Mouse (Mus musculus): ENCODE results near the gene Lingo4. TPM values are rescaled to one million over a fixed set of nuclear protein-coding genes. Genes with fewer than 3 reads are reported as not detected.

Gene Lingo4
- polyA plus RNA-seq, 1 experiment from 2014 or later: 0.46 TPM

DNA sequence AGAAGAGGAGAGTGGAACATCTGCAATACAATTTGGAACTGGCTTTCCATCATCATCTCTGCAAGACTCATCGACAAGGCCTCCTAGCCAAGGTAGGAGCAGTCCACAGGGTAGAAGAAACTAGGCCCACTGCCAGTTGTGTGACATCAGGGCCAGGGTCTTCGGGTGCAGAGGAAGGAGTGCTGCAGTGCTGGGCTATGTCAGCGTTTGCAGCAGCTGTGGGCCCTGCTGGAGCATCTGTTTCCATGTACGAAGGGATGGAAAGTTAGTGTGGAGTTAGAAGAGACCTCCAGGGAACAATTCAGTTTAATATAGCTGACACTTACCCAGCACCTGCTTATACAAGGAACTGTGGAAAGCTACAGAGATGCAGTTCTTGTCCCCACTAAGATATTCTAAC is 5.3 kb upstream of the Lingo4 start:
- no peak overlapping the region for H3K4me3 ChIP-seq (ENCODE audit: low read length)
- peaks cover 12% of the 10 kb centered on the region for H3K27me3 ChIP-seq (ENCODE audit: control insufficient read depth, insufficient read depth, low read length)
- H3K27ac ChIP-seq (ENCODE audit: low read length): no peak overlapping the region
- H3K4me1 ChIP-seq (ENCODE audit: control insufficient read depth, insufficient read depth, low read length): no peaks in the 10 kb centered on the region
- H3K9ac ChIP-seq (ENCODE audit: low read length): no peak overlapping the region
- H3K4me2 ChIP-seq (ENCODE audit: low read depth, low read length): no peak overlapping the region
- WGBS: 64% methylated on average over 4 of the region's 4 CpGs
- H3K36me3 ChIP-seq (ENCODE audit: control insufficient read depth, insufficient read depth): no peaks in the 10 kb centered on the region
- no peak for ATAC-seq (replicated peaks; ENCODE audit: extremely low read depth, insufficient read depth, low FRiP score)
- H3K9me3 ChIP-seq (replicated peaks; ENCODE audit: control insufficient read depth, low read length): no peaks in the 10 kb centered on the region

DNA sequence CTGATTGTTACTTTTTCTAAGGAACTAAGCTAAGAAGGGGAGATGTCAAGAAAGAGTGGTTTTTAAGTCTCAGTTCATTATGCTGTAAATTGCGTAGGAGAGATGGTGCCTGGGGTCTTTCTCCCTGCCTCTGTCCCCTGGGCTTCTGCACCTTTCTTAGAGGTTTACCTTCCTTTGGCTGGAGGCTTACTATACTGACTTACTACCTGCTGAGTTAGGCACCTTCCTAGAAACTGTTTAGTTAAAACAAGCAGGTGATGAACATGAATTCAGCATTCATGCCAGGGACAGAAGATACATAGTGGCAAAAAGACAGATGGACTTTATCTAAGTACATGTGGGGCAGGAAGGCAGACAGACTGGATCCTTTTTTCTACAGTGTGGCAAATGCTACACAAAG is 2.0 kb upstream of the Lingo4 start:
- ATAC-seq (replicated peaks; ENCODE audit: extremely low read depth, insufficient read depth, low FRiP score): no peak
- Histone ChIP-seq H3K27me3 (ENCODE audit: control insufficient read depth, insufficient read depth, low read length) (peaks cover 28% of the 10 kb centered on the region), H3K4me1 (ENCODE audit: control insufficient read depth, insufficient read depth, low read length) (peaks cover 2% of the 10 kb centered on the region; the same call in 1 of the 2 replicates), H3K4me3 (ENCODE audit: low read length) (no peak overlapping the region), H3K9ac (ENCODE audit: low read length) (no peak overlapping the region), H3K9me3 (replicated peaks; ENCODE audit: control insufficient read depth, low read length) (no peaks in the 10 kb centered on the region), H3K27ac (ENCODE audit: low read length) (no peak overlapping the region), H3K4me2 (ENCODE audit: low read depth, low read length) (no peak overlapping the region), H3K36me3 (ENCODE audit: control insufficient read depth, insufficient read depth) (no peaks in the 10 kb centered on the region)
- 72% methylated on average over 1 of the region's 1 CpGs for WGBS

DNA sequence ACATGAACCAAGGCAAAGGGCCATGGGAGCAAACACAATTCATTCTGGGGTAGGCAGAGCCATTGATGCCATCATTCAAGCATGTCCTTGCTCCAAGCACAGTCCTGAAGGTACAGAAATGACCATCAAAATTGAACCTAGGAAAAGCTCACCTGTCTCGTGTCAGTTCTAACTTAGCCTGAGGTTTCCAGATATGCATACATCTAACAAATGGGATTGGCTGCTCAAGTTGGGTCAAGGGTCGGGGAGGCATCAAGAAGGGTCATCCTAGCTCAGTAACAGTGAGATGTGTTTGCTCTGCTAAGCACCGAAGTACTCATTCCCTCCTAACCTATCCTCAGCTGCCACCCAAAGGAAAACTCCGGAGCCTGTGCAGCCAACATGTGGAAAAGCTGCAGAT is 1.5 kb upstream of the Lingo4 start:
- Histone ChIP-seq H3K27me3 (ENCODE audit: control insufficient read depth, insufficient read depth, low read length) (peaks cover 32% of the 10 kb centered on the region), H3K9me3 (replicated peaks; ENCODE audit: control insufficient read depth, low read length) (no peaks in the 10 kb centered on the region), H3K9ac (ENCODE audit: low read length) (no peak overlapping the region), H3K4me1 (ENCODE audit: control insufficient read depth, insufficient read depth, low read length) (peaks cover 2% of the 10 kb centered on the region; the same call in 1 of the 2 replicates), H3K4me3 (ENCODE audit: low read length) (no peak overlapping the region), H3K4me2 (ENCODE audit: low read depth, low read length) (no peak overlapping the region), H3K27ac (ENCODE audit: low read length) (no peak overlapping the region), H3K36me3 (ENCODE audit: control insufficient read depth, insufficient read depth) (no peaks in the 10 kb centered on the region)
- 69% methylated on average over 4 of the region's 4 CpGs for WGBS
- ATAC-seq (replicated peaks; ENCODE audit: extremely low read depth, insufficient read depth, low FRiP score): no peak

DNA sequence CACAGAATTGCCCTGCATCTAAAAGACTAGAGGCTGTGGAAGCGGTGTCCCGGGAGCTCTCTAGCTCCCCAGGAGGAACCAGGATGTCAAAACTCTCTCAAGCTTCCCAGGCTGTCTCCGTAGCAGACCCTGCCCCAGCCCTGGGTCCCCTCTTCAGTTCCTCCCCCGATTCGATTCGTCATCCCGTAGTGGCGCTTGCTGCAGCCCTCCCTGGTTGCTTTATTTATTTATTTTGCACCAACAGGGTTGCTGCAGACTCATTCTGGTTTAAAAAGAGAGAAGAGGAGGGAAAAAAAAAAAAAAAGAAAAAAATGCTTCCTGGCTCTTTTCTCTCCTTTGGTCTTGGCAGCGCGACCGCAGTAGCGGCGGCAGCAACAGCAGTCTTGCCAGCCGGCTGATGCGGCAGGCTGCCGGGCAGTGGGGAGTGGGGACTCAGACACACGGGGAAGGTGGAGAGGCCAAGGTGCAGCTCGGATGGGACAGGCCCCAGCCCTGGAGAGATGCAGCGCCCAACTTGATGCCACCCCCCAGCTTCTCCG is 695 bp downstream of the Lingo4 start:
- Histone ChIP-seq H3K4me3 (ENCODE audit: low read length) (peak overlapping the region; percentile 41), H3K36me3 (ENCODE audit: control insufficient read depth, insufficient read depth) (no peaks in the 10 kb centered on the region), H3K9me3 (replicated peaks; ENCODE audit: control insufficient read depth, low read length) (no peaks in the 10 kb centered on the region), H3K27ac (ENCODE audit: low read length) (no peak overlapping the region), H3K4me2 (ENCODE audit: low read depth, low read length) (peak overlapping the region; percentile 66), H3K4me1 (ENCODE audit: control insufficient read depth, insufficient read depth, low read length) (peaks cover 2% of the 10 kb centered on the region; the same call in 1 of the 2 replicates), H3K9ac (ENCODE audit: low read length) (peak overlapping the region; percentile 45), H3K27me3 (ENCODE audit: control insufficient read depth, insufficient read depth, low read length) (peaks cover 45% of the 10 kb centered on the region)
- ATAC-seq (replicated peaks; ENCODE audit: extremely low read depth, insufficient read depth, low FRiP score): no peak
- 2% methylated on average over 20 of the region's 20 CpGs for WGBS

DNA sequence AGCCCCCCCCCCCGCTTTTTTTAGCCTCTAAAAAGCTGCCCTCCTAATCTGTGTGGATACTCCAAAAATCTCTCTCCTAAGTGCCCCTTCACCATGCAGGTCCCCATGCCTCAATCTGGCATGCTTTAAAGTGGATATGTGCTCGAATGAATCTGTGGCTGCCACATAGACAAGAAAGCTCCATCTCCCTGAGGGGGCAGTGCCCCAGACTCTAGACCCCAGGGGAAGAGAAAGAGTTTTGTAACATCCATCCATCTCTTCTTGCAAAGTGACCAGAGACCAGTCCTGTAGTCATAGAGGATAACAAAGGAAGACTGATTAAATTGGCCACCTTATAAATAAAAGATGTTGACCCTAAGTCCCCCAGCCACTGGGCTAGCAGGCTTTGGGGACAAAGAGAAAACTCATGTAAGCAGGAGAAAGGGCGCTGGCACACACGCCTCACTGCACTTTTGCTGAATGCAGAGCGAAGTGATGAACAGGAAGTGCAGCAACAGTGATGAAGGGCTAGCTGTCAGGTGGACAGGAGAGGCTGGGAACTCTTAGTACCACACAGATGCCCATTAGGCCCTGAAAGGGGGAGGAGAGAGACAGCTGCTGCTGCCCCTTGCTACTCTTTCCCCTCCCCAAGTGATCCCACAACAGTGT is 1.5 kb downstream of the Lingo4 start:
- no peak for ATAC-seq (replicated peaks; ENCODE audit: extremely low read depth, insufficient read depth, low FRiP score)
- 41% methylated on average over 5 of the region's 5 CpGs for WGBS
- Histone ChIP-seq H3K9ac (ENCODE audit: low read length) (no peak overlapping the region), H3K4me3 (ENCODE audit: low read length) (no peak overlapping the region), H3K4me2 (ENCODE audit: low read depth, low read length) (no peak overlapping the region), H3K27me3 (ENCODE audit: control insufficient read depth, insufficient read depth, low read length) (peaks cover 45% of the 10 kb centered on the region), H3K27ac (ENCODE audit: low read length) (no peak overlapping the region), H3K36me3 (ENCODE audit: control insufficient read depth, insufficient read depth) (no peaks in the 10 kb centered on the region), H3K4me1 (ENCODE audit: control insufficient read depth, insufficient read depth, low read length) (peaks cover 2% of the 10 kb centered on the region; the same call in 1 of the 2 replicates), H3K9me3 (replicated peaks; ENCODE audit: control insufficient read depth, low read length) (no peaks in the 10 kb centered on the region)

DNA sequence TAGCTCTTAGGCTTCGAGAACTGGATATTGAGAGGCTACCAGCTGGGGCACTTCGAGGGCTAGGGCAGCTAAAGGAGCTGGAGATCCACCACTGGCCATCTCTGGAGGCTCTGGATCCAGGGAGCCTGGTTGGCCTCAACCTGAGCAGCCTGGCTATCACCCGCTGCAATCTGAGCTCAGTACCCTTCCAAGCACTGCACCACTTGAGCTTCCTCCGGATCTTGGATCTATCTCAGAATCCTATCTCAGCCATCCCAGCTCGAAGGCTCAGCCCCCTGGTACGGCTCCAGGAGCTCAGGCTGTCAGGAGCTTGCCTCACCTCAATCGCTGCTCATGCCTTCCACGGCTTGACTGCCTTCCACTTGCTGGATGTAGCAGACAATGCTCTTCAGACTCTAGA is 4.1 kb downstream of the Lingo4 start:
- peaks cover 39% of the 10 kb centered on the region for H3K27me3 ChIP-seq (ENCODE audit: control insufficient read depth, insufficient read depth, low read length)
- no peak overlapping the region for H3K27ac ChIP-seq (ENCODE audit: low read length)
- ATAC-seq (replicated peaks; ENCODE audit: extremely low read depth, insufficient read depth, low FRiP score): no peak
- no peak overlapping the region for H3K9ac ChIP-seq (ENCODE audit: low read length)
- peaks cover 6% of the 10 kb centered on the region for H3K4me1 ChIP-seq (ENCODE audit: control insufficient read depth, insufficient read depth, low read length)
- no peak overlapping the region for H3K4me2 ChIP-seq (ENCODE audit: low read depth, low read length)
- no peaks in the 10 kb centered on the region for H3K36me3 ChIP-seq (ENCODE audit: control insufficient read depth, insufficient read depth)
- H3K4me3 ChIP-seq (ENCODE audit: low read length): no peak overlapping the region
- no peaks in the 10 kb centered on the region for H3K9me3 ChIP-seq (replicated peaks; ENCODE audit: control insufficient read depth, low read length)
- WGBS: 43% methylated on average over 8 of the region's 8 CpGs

DNA sequence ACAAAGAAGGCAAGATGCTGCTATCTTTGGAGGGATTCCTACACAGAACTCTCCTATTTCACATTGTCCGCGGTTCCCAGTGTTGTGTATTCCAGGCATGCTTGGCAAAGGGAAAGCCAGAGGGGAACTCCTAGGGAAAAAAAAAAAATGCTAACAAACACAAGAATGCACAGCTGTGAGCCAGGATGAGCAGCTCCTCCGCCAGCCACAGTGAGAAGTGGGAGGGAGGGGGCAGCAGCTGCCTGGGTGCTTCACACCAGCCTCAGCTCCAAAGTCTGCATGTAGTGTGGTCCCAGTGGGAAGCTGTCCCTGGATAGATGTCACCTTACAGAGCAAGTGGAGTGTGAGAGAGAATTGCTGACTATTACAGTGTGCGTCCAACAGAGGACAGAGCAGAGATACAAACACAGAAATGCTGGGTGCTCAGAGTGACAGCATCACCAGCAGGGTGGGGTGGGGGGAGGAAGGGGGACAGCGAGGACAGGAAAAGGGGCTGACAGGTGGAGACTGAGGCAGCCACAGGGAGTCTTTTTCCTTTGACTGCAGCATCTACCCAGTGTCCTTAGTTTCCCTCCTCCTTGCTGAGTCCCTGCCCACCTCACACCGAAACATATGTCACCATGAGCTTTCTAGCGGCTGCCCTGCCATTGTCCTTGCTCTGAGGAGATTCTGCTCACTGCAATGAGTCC is 6.2 kb downstream of the Lingo4 start:
- Histone ChIP-seq H3K27ac (ENCODE audit: low read length) (no peak overlapping the region), H3K4me2 (ENCODE audit: low read depth, low read length) (no peak overlapping the region), H3K9me3 (replicated peaks; ENCODE audit: control insufficient read depth, low read length) (no peaks in the 10 kb centered on the region), H3K9ac (ENCODE audit: low read length) (no peak overlapping the region), H3K4me1 (ENCODE audit: control insufficient read depth, insufficient read depth, low read length) (peaks cover 4% of the 10 kb centered on the region; the same call in 1 of the 2 replicates), H3K27me3 (ENCODE audit: control insufficient read depth, insufficient read depth, low read length) (peaks cover 31% of the 10 kb centered on the region), H3K36me3 (ENCODE audit: control insufficient read depth, insufficient read depth) (no peaks in the 10 kb centered on the region), H3K4me3 (ENCODE audit: low read length) (no peak overlapping the region)
- WGBS: 24% methylated on average over 7 of the region's 7 CpGs
- no peak for ATAC-seq (replicated peaks; ENCODE audit: extremely low read depth, insufficient read depth, low FRiP score)

DNA sequence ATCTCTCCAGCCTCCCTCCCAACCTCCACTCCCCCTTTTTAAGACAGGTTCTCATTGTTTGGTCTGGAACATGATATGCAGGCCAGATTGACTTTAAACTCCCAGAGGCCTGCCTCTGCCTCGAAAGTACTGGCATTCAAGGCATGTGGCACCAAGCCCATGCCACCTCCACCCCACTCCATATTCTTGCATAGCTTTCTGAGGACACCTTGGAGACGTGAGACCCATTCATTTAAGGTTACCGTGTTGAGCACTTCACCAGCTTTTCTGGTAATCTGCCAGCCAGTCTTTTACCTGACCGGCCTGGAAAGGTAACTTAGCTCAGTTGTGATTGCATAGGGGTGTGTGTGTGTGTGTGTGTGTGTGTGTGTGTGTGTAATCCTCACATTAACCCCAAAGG is 7.2 kb downstream of the Lingo4 start:
- Histone ChIP-seq H3K4me3 (ENCODE audit: low read length) (no peak overlapping the region), H3K4me1 (ENCODE audit: control insufficient read depth, insufficient read depth, low read length) (peaks cover 4% of the 10 kb centered on the region; the same call in 1 of the 2 replicates), H3K9ac (ENCODE audit: low read length) (no peak overlapping the region), H3K27ac (ENCODE audit: low read length) (no peak overlapping the region), H3K9me3 (replicated peaks; ENCODE audit: control insufficient read depth, low read length) (no peaks in the 10 kb centered on the region), H3K27me3 (ENCODE audit: control insufficient read depth, insufficient read depth, low read length) (peaks cover 23% of the 10 kb centered on the region), H3K36me3 (ENCODE audit: control insufficient read depth, insufficient read depth) (no peaks in the 10 kb centered on the region), H3K4me2 (ENCODE audit: low read depth, low read length) (no peak overlapping the region)
- no peak for ATAC-seq (replicated peaks; ENCODE audit: extremely low read depth, insufficient read depth, low FRiP score)
- WGBS: 41% methylated on average over 4 of the region's 4 CpGs

DNA sequence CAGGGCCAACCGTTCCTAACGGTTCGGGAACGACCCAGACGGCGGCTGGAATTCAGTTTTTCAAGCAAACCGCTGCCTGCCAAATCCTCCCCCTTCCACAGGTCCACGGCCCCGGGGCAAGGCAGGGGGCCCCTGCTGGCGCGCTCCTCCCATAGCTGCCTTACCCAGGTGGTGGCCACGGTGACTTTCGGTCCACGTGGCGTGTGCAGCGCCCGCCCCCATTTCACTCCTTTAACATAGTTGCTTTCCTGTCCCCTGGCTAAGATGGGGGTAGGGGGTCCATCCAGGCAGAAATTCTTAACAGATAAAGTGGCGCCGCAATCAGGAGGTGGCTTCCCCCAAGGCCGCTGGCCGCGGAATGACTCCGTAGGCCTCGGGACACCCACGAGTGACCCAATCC is 14.2 kb downstream of the Lingo4 start:
- Histone ChIP-seq H3K36me3 (ENCODE audit: control insufficient read depth, insufficient read depth) (no peaks in the 10 kb centered on the region), H3K27ac (ENCODE audit: low read length) (no peak overlapping the region), H3K27me3 (ENCODE audit: control insufficient read depth, insufficient read depth, low read length) (no peaks in the 10 kb centered on the region), H3K4me3 (ENCODE audit: low read length) (peak overlapping the region; percentile 62), H3K4me2 (ENCODE audit: low read depth, low read length) (peak overlapping the region; percentile 95), H3K9ac (ENCODE audit: low read length) (peak overlapping the region; percentile 65), H3K4me1 (ENCODE audit: control insufficient read depth, insufficient read depth, low read length) (peaks cover 4% of the 10 kb centered on the region; the same call in 1 of the 2 replicates), H3K9me3 (replicated peaks; ENCODE audit: control insufficient read depth, low read length) (no peaks in the 10 kb centered on the region)
- 9% methylated on average over 25 of the region's 25 CpGs for WGBS
- ATAC-seq (replicated peaks; ENCODE audit: extremely low read depth, insufficient read depth, low FRiP score): peak; percentile 24; the same call in 1 of the 2 replicates

Data from heart, embryonic 16.5 days (tissue).